Mouse (Mus musculus) layer of hippocampus, postnatal 25 days (tissue): ENCODE measurements at regions not wholly inside any gene's neighbourhood (a gene's known extent, or its start where the extent isn't known, plus 50 kb on each side); places are given as distances from the start of the nearest gene placed in this dataset.

Experiments
- DNase-seq, 2 experiments: peaks; one replicate each; pipeline ENCODE4 v3.0.0; 2022; ENCODE audit warnings: mixed read lengths in 2 of 2, low spot score in 1 of 2; ENCODE audit errors: extremely low spot score in 1 of 2

DNA sequence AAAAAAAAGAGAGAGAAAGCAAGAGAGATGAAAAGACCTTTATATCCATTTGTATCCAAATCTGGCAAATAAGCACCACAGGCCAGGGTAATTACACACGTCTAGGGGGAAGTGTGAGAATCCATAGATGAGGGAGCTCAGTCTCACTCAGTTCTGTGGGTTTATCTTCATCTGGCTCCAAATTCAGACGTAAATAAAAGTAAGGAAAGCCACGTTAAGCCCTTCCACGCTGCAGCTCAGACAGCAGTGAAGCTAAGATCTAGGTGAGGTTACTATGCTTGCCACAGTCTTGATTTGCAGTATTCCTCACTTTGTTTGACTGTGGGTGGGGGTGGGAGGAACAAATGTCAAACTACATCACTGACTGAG lies 481.1 kb upstream of the Nrsn1 start:
- no peak for DNase-seq

GRCm38 (mm10) chr13:25750460-25751408 lies 480.4 kb upstream of the Nrsn1 start:
- DNase-seq: no peak

DNA sequence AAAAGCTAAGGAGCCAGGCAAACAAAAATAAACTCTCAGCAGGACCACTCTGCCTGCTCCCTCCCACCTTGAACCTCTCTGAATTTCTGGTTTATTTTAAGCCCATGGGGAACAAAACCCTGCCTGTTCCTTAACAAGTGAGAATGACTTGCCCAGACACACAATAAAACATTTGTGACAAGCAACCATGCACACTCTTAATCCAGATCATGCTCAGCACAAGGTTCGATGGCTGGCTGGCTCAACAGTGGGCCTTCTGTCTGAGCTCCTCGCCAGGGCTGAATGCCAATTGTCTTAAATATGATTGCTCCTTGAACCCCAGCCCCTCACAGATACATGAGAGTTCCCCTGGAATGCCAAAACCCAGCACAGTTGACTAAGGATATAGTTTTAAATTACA lies 468.3 kb upstream of the Nrsn1 start:
- no peak for DNase-seq

GRCm38 (mm10) chr13:25729327-25729892 lies 459.1 kb upstream of the Nrsn1 start:
- DNase-seq: no peak

DNA sequence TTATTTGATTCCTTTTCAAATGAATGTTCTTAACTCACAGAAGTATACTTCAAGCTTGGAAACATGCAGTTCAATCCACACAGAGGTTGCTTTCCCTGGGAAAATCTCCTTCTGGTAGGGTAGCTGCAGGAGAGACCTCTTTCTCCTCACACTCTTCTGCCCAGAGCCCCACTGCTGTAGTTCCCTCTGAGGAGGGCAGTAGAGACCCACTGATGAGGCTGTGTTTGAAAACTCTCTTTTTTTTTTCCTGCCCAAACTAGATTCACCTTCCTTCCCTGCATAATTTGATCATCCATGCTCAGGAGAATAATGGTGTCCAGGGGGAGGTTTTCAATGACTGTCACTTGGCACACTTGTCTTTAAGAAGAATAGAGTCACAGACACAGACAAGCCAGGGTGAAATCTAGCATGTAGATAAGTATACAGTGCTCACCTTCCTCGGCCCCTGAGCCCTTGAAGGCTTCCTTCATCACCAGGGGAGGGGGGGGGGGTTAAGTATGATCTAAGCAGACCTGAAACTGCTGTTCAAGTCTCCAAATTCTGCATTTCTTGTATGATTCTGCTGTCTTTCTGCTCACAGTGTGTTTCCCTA lies 457.3 kb upstream of the Nrsn1 start:
- peak in 1 of 2 experiments; percentile 23 for DNase-seq

GRCm38 (mm10) chr13:25722595-25723525 lies 452.6 kb upstream of the Nrsn1 start:
- no peak for DNase-seq

DNA sequence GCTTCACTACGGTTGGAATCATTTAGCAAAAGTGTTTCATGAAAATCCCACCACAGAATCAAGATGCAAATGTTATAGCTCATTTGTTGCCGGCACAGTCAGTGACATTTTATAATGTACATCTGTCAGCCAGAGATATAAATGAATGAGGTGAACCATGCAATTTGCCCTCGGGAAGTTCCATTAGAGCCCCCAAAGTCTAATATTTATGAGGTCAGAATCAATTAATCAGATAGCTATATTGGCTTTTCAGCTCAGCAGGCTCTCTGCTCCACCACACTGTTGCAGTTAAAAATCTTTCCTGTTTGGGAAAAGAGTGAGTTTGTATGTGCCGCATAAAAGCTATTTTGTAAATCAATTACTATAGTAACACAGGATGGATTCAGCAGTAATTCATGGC lies 430.7 kb upstream of the Nrsn1 start:
- no peak for DNase-seq

- DNase-seq: no peak
Observed at GRCm38 (mm10) chr13:25695956-25696355, 425.7 kb upstream of the Nrsn1 start.

- DNase-seq: peak in 1 of 2 experiments; percentile 35
Observed at GRCm38 (mm10) chr13:25695017-25695604, 424.8 kb upstream of the Nrsn1 start.

GRCm38 (mm10) chr13:25678221-25678735 lies 408.0 kb upstream of the Nrsn1 start:
- no peak for DNase-seq

GRCm38 (mm10) chr13:25675208-25675607 lies 404.9 kb upstream of the Nrsn1 start:
- no peak for DNase-seq

DNA sequence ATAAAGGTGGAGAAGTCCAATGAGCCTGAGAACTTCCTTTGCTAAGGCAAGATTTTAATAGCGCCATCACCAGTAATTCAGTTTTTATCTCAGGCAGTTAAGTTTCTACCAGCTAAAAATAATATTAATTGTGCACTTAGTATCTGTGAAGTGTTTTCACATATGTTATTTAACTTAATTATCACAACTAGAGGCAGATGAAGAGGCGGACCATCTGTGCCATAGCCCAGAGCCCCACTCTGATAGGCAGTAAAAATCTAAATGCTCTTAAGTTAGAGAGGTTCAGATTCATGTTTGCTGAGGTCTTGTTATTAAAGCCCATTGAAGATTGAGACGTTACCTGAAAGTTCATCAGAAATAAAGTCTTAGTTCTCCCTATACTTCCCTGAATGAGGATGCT lies 395.7 kb upstream of the Nrsn1 start:
- no peak for DNase-seq

DNA sequence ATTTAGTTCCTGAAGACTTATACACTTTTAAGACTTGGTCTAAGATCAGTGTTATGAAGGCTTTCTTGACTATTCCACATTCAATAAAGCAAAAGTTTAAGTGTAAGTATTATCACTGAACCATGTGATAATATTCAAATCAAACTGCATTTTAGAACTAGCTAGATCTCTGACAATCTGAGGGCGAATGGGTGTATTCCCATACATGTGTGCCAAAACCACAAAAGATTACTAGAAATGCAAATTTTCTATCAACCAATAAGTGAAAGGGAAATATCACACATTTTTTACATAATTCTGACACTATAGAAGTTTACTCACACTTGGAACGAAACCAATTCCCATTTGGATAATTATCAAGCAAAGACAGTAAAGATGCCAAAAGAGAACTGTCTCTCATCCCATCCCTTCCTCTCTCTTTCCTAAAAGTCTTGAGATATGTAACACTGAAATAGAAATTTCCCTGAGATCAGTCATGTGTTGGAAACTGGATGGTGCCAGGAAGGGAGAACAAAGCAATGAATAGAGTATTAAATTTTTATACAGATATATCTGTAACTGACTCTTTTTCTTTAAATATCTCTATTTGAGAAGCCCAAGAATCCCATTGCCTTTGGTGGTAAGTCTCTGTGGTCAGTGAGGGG lies 394.8 kb upstream of the Nrsn1 start:
- no peak for DNase-seq

GRCm38 (mm10) chr13:25648430-25648786 lies 378.1 kb upstream of the Nrsn1 start:
- no peak for DNase-seq

DNA sequence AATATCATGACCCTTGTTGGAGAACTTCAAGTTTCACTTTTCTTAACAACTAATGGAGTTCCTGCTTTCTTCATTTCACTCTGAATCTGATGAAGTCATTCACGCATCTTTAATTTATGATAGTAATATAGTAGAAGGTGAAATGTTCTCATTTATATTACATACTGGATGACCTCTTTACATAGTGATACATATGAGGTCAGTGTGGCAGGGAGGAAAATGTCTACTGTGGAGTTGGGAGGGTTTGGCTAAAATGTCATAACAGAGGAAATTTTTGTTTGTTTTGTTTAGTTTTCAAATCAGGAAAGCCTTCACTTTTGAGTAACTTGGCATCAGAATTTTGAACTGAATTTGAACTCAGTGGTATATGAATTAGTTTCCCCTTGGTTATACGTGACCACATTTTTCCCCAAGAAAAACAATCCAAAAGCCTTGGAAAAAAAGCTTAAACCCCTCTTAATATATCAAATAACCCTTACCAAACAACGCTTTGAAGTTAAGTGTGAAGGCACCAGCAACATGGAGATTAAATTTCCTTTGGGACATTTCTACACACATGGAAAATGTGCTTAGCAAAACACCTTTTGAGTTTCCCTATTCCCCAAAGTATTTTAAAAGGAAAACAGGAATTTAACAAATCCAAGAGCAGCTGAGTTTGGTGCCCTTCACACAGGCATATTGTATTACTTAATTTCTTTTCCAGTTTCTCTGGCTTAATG lies 377.6 kb upstream of the Nrsn1 start:
- no peak for DNase-seq

DNA sequence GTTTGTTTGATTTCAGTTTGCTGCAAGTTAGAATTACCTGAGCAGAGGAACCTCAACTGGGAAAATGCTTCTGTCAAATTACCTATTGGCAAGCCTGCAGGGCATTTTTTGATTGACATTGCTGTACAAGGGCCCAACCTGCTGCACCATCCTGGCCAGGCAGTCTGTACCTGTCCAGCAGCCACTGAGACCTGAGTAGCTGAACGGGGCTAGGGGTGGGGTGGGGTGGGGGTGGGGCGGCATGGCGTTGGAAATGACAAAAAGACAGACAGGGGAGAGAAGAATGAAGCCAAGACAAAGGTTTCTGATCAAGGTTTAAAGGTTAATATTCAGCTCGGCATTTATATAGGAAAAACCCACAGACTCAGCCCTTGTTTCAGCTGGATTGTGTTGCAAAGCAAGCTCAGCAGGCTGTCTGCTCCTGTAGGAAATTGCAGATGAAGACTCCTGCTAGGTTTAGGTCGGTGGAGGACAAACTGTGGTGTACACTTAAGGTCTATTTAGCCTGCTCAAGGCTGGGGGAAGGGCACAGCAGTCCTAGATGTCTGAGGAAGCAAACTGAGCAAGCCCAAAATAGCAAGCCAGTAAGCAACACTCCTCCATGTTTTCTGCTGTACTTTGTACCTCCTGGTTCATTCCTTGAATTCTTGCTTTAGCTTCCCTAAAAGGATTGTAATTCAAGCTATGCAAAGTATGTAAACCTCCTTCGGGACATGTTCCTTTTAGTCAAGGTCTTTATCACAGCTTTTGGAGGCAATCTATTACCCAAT lies 369.4 kb upstream of the Nrsn1 start:
- DNase-seq: no peak

DNA sequence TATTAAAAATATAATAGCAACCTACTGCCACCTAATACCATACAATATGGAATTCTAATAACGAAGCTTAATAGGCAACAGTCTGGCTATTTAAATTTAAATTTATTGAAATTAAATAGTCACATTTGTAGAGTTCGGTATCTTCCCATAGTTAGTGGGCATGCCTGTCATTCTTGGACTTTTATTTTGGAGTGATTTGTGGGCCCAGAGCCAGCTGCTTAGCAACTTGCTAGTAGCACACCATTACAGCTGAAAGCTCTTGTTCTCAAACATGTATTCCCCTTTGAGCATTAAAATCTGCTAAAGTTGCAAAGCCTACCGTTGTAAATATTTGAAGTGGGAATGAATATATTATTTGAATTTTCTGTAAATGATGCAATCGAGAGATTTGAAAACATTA lies 359.2 kb upstream of the Nrsn1 start:
- peak in 1 of 2 experiments; percentile 10 for DNase-seq

GRCm38 (mm10) chr13:25617578-25617977 lies 347.3 kb upstream of the Nrsn1 start:
- DNase-seq: no peak
